Mouse (Mus musculus): ENCODE results near the gene Hoxa10.

Hoxa10 gene

DNA sequence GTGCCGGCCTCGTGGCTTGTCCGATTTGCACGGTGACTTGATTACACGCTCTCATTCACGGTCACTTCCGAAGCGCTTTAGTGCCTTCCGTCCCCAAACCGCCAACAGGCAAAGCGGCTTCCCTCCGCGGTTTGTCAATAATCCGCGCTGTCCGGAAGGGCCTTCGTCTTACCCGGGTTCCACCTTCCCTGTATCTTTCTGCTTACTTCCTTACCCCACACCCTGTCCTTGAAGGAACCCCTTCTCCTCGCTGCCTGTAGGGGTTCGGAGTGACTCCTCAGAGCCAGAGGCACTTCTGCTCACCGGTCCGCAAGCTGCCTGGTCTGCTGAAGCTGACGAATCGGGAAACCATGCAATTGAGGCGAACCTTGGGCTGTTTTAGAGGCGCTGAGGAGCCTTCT is 5.7 kb upstream of the Hoxa10 start:
- no peak for DNase-seq (ENCODE audit: extremely low spot score, low read depth, low spot score)

DNA sequence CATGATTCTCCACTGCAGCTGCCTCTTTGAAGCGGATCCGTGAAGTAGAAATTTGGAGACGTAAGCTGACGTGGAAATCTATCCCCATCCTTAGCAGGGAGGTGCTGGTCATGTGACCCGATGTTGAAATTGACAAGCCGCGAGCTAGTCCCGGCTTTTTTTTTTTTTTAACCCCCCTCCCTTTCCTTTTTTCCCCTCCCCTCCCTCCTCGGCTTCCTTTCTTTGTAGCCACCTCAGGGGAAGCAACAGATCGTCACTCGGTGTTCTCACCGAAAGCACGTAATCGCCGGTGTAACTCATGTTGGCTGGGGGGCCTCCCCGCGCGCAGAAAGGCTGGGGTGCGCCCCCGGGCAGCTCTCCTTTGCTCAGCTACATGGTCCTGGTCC is 5.1 kb upstream of the Hoxa10 start, which contains the start of gene Hoxa11:
Gene Hoxa11, minus strand, starts transcription at position 54 of the 386 bp plus-strand sequence.
- no peak for DNase-seq (ENCODE audit: extremely low spot score, low read depth, low spot score)

DNA sequence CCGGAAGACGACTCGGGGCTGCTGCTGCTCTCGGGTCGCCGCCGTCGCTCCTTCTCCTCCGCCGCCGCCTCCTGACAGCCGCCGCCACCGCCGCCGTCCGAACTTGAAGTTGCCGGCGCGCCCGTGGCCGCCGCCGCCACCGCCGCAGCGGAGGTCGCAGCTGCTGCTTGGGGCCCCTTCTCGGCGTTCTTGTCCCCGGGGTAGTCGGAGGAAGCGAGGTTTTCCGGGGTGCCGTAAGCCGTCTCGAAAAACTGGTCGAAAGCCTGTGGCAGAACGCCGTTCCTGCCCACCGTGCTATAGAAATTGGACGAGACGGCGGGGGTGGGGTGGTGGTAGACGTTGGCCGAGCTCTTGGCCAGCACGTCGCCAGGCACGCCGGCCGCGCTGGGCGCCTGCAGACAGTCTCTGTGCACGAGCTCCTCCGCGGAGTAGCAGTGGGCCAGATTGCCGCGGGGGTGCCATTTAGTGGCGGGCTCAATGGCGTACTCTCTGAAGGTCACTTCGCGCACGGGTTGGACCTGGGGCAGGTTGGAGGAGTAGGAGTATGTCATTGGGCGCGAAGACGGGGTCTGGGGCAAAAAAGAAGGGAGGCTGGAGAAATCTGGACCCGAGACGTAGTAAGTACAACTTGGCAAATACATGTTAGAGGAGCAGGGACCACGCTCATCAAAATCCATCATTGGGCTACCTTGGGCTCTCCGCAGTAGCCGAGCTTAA is 4.5 kb upstream of the Hoxa10 start:
- no peak for DNase-seq (ENCODE audit: extremely low spot score, low read depth, low spot score)

DNA sequence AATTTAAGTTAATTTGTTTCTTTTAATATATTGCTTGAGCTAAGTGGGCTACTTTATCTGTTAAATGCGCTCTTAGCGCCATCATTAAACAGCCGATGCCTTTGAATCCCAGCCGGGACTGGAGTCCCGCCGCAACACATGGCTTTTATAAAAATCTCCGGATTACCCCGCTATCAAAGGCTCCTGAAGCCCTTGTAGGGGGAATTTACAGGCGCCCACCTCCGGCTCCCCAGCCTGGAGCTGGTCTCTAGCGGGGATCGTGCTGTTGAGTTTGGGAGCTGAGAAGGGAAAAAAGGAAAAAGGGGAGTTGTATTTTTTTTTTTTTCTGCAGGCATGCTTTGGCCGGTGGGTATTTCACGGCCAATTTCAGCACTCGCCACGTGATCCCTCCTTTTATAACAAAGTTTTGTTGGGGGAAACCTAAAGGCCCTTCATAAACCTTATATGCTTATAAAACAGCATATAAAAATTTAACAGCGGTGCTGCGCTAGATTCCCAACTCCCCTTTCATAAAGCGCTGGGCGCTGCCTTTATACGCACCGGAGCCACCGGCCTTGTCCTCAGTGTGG is 3.9 kb upstream of the Hoxa10 start:
- no peak for DNase-seq (ENCODE audit: extremely low spot score, low read depth, low spot score)

DNA sequence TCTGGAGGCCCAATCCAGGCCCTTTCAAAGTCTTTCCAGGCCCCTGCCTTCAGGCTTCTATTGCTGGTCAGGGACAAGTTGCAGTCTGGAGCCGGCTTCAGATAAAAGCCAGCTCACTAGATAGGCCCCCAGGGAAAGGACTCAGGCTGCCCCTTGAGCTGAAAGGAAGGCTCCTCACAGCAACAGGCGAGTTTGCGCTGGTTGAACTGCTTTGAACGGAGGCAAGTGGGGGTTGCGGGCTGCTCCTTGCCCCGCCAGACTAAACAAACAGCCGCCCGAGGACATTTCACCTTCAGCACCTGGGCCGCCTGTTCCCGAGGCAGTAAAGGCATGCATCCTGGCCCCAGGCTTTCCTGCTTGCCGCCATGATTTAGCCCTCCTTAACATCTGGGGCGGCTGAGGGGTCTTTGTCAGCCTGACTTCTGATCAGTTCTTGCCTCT is 3.0 kb upstream of the Hoxa10 start:
- DNase-seq (ENCODE audit: extremely low spot score, low read depth, low spot score): no peak

DNA sequence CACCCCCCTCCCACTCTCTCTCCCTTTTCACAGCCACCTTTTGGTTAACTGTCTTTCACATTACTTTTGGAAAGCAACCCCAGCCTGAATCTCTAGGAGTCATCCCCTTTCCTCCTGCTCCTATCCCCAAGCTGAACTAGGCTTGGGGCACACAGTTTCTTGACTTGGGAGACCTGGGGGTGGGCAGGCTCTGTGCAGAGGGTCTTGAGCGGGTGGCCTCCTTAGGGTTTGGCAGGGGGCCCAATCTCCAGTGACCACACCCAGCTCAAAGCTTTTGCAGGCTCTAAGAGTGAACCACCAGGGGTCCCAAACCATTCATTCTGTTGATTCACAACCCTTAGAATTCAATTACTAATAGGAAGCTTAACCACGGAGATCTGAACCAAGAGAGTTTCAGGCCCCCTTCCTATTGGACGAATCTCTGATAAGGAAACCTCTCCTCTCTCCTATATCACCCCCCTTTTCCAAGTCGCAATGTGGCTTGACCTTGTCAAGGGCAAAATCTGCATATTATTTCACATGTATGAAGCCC is 2.2 kb upstream of the Hoxa10 start:
- DNase-seq (ENCODE audit: extremely low spot score, low read depth, low spot score): no peak

DNA sequence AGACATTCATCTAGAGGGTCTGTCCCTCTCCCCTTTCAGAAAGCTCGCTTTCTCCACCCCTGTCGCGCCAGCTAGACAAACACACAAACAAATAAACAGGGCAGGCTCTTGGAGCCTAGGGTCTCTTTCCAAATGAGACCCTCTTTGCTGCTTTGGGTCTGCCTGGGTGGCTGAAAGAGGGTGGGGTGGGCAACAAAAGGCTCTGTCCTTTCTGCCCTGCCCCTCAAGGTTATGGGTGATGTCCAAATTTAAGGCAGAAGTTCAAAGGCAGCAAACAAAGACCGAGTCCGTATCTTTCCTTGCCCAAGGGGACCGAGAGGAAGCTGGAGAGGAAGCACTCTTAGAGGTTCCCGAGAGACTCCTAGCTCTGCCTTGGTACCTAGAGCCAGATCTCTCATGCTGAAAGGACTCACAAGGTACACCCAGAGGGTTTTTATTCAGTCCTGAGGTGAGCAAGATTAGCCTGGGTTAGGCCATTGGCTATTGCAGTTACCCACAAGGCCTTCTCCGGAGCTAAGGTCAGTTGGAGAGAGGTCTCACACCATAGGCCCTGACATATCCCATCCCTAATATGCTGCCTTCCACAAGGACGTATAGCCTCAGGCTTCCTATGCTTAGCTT is 457 bp upstream of the Hoxa10 start:
- no peak for DNase-seq (ENCODE audit: extremely low spot score, low read depth, low spot score)

DNA sequence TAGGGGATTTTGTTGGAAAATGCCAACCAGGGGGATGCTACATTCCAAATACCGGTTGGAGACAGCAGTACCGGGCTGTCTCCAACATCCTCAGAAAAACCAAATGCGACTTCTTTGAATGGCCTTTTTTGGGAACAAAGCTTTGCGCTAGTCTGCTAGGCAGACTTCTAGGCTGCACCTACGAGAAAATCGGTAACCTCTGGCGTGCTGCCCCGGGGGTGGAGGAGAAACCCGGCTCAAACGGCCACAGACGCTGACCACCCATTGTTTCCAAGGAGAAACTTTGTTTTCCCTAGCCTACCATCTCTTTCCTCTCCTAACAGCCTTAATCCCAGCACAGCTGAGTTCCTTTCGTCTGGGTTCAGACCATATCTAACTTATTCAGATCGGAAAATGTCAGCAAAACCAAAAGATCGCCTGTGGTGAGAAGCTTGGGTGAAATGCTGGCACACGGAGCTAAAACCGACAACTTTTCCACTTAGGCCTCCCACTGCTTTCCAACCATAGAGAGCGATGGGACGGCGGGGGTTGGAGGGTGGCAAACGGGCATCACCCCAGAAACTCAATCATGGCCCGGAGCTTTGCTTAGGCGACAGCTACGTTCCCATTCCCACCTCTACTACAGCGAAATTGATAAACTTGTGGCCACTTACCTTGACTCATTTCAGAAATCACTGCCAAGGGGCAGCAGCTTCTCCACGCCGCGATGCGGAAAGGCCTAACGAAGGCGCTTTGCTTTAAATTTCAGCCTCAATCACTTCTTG is 847 bp downstream of the Hoxa10 start:
- DNase-seq (ENCODE audit: extremely low spot score, low read depth, low spot score): no peak

DNA sequence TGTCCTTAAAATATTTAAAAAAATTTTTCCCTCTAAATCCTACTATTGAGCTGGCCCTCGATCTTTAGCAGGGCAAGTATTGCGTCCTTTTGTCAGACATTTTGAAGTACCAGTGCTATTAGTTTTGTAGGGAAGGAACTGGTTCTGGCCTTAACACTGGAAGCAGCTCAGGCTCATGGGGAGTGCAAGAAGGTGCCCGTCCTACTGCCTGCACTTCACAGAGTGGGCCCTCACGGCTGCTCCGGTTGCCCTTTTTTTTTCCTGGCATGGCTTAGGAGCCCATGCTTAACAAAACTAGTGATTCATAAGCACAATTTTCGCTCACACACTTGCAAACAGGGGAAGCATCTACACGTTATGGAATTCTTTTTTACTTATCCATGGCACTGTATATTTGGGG is 1.7 kb downstream of the Hoxa10 start:
- DNase-seq (ENCODE audit: extremely low spot score, low read depth, low spot score): no peak

DNA sequence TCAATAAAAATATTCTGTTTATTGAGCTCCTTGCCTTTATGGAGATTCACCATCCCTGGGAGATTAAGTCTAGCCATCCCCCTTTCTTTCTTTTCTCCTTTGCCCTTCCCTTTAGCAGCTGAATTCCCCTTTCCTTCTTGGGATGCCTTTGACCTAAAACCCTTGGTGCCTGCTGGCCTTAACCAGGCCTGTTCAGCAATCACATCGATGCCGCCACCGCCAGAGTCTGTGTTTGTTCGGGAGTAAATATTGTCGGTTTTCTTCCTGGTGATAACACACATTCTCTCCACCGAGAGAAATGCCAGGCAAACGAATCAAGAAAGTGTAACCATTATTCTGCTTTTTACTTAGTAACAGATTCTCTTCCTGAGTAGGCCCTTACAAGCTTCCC is 2.5 kb downstream of the Hoxa10 start:
- DNase-seq (ENCODE audit: extremely low spot score, low read depth, low spot score): no peak

DNA sequence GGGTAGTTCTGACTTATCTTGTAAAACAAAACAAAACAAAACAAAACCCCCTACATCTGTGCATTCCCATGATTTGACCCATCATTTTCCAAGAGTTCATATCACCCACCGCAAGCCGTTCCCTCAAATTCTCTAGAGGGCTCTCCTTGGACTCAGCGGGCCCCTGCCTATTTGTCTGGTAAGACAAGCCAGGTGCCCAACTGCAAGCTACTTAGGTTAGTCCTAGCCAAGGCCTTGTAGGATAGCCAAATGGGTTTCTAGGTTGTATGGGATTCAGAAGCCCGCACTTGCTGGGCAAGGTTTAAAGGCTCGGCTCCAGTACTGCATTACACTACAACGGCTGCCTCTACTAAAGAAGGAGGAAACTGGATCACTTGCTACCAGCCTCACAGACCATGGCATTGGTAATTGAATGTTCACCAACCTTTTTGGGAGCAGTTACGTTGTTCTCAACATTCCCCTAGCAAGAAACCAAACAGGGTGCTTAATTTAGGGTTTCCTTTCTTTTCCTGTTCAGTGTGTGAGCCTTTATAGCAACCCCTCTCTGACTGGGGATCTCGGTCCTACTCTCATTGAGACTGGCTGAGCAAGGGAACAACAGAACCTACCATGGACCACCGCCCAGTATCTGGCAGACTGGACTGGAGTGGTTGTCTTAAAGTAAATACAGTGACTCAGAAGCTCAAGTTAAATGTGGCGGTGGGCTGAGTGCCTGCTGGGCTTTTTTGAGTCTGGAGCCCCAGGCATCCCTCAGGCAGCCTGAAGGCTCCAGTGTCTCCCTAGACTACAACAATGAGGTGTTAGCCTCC is 3.1 kb downstream of the Hoxa10 start:
- DNase-seq (ENCODE audit: extremely low spot score, low read depth, low spot score): no peak

DNA sequence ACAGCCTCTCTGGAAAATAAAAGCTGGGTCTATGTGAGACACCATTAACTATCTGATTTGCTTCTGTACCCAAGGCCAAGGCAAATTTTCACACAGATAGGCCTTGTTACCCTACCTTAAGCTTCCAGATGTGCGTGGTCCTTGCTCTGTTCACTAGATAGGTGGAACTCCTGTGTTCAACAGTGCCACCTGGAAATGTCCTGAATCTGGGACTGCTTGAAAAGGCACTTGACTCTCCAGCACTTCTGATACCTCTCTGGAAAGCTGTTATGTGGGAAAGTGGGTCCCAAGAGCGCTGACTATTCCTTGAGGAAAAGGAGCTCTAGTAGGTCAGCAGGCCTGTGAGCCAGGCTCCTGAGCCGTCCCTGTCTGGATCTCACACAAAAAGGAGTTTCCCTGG is 3.8 kb downstream of the Hoxa10 start:
- DNase-seq (ENCODE audit: extremely low spot score, low read depth, low spot score): no peak

DNA sequence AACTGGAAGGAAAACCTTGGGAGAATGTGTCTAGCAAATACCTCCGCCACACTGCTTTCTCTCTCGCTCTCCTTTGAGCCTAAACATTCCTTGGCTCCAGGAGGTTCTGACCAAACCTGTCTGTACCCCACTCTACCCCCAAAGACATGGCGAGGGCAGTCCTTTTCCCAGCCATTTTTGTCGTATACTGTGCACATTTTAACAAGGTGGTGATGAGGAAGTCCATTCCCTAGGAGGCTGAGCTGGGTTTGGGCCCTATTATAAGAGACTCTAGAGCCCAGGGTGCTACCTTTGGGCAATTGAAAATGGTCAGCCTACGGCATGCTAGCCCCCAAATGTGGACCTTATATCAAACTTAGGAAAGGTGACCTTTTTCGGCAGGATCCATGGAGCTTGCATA is 4.8 kb downstream of the Hoxa10 start:
- no peak for DNase-seq (ENCODE audit: extremely low spot score, low read depth, low spot score)

DNA sequence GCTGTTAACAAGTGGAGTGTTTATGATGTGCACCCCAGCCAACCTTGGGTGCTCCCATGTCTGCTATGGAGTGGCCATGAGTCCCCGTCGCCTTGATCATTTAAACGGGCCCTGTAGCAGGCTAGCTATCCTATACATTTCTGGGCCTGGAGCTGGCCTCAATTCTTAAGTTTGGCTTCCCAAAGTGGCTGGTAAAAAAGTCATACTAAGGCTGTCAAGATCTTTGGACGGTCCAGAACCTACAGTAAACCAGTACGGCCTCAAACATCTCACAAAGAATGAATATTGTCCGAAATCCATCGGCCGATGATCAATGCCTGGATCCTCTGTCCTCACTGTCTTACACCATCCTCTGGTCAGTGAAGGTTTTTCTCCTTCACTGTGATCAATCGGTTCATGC is 5.4 kb downstream of the Hoxa10 start:
- no peak for DNase-seq (ENCODE audit: extremely low spot score, low read depth, low spot score)

DNA sequence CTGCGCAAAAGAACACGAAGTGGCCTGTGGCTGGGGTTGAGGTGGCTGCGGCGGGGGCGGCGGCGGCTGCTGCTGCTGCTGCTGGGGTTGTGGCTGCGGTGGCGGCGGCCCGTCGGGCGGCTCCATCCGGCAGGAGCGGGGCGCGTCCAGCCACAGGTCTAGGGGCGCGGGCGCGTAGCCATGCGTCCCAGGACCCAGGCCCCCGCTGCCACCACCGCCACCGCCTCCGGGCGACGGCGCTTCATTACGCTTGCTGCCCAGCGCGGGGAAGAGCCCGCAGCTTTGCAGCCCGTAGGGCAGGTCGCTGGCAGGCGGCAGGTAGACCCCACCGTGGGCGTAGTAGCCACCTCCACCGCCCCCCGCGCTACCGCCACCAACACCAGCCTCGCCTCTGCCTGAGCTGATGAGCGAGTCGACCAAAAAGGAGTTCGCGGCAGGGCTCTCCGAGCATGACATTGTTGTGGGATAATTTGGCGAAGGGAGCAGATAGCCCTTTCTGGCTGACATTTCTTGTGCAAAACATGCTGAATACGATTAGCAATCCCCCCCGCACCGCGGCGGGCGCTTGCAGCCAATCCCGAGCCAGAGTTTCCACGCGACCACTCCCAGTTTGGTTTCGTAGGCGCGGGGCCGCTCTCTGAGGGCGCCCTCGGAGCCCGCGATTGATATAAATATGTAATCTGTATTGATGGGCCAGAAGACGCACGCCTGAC is 6.1 kb downstream of the Hoxa10 start:
- DNase-seq (ENCODE audit: extremely low spot score, low read depth, low spot score): no peak

DNA sequence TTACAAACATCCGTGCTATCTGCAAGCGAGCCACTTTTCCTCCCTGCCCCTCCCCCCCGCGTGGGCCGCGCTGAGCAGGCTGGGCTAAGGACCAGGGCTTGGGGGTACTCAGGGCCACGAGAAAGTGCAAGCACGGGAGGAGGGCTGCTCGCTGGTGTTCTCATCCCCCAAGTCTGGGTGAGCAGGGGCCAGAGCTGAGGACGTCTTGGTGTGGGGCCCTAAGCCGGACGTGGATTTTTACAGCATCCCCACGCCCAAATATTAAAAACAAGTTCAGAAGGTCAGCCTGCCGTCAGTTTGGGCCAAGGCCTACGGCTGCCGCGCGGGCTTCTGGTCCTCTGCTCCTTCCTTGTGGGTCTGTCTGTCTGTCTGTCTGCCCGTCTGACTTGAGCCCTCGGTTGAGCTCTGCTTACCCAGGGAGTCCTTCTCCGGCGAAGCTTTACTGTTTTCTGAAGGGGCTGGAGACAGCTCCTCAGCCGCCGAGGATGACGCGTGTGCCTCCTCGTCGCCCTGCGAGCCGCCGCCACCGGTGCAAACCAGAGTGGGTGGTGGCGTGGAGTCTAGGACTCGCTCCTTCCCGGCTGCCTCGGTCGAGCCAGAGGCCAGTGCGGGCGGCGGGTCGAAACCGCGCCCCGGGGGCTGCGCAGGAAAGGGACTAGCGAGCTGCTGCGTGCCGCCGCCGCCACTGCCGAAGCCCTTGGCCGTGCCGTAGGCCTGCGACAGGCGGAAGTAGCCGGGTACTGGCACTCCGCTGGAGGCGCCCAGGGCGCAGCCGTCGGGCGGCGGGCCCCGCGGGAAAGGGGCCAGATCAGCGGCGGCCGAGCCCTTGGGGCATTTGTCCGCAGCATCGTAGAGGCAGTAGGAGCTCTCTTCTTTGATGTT is 6.9 kb downstream of the Hoxa10 start:
- no peak for DNase-seq (ENCODE audit: extremely low spot score, low read depth, low spot score)

DNA sequence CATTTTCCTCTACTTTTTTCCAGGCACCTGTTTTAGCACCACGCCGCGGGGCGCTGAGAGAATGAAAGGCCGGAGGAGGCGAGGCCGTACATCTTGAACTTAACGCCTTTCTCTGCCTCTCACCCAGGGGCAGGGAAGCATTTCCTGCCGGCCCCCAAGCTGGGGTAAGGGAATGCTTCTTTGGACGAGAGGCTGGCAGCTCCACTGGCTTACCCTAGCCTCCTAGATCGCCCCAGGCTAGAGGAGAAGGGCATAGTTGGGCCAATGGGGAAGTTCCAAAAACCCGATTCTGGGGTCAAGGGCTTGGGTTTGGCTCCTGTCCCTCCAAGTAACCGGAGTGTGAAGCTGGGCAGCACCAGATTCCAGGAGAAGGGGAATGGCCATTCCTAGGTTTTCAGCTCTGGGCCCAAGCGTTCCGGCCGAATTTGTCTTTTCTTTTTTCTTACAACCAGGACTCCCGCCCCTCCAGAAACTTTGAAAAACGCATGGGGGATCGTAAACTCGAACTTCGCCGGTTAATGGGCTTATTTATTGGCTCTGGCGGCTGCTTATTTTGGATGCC is 7.6 kb downstream of the Hoxa10 start:
- no peak for DNase-seq (ENCODE audit: extremely low spot score, low read depth, low spot score)

DNA sequence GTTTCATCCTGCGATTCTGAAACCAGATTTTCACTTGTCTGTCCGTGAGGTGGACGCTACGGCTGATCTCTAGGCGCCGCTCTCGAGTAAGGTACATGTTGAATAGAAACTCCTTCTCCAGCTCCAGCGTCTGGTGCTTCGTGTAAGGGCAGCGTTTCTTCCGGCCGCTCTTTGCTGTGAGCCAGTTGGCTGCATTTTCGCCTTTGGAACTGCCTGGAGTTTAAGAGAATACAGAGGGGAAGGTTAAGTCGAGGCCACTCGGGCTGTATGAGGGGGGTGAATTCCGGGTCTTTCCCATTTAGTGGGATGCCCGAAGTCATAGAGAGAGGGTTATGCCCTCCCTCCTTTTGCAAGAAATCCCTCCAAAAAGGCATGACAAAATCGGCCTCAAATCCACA is 8.1 kb downstream of the Hoxa10 start:
- no peak for DNase-seq (ENCODE audit: extremely low spot score, low read depth, low spot score)

Data from hindlimb bud, embryonic 11.5 days (tissue).